Mouse (Mus musculus) MEL (cell line): ENCODE data around the gene Best1. TPM values are rescaled to one million over a fixed set of nuclear protein-coding genes. Genes with fewer than 3 reads are reported as not detected.

Experiments
- DNase-seq: peaks from one replicate; pipeline ENCODE4 v3.0.0; 2011; ENCODE audit warnings: low read depth, low spot score
- H3K27ac ChIP-seq: 2 replicates; pipeline ENCODE4 v1.5.1; 2012; ENCODE audit warnings: low read depth, mild to moderate bottlenecking, control low read depth, low read length, moderate library complexity; ENCODE audit not compliant: control insufficient read depth
- H3K27me3 ChIP-seq, 2 experiments: fragments of 150-350 bp in 1 of 2; sonication (generic) in 1 of 2; 2 replicates each; pipeline ENCODE4 v1.6.1; 2012; ENCODE audit warnings: low read length in 2 of 2, mild to moderate bottlenecking in 2 of 2, improper control_type of control experiment in 1 of 2, moderate library complexity in 1 of 2; ENCODE audit not compliant: insufficient read depth in 2 of 2, control insufficient read depth in 1 of 2
- H3K36me3 ChIP-seq, 2 experiments: 2 replicates each; pipeline ENCODE4 v1.6.1; 2012 to 2014; ENCODE audit warnings: low read length in 2 of 2, improper control_type of control experiment in 1 of 2, inconsistent platforms in 1 of 2, mild to moderate bottlenecking in 1 of 2; ENCODE audit not compliant: insufficient read depth in 2 of 2, control insufficient read depth in 1 of 2
- H3K4me1 ChIP-seq, 2 experiments: fragments of 150-350 bp in 1 of 2; sonication (generic) in 1 of 2; 2 replicates each; pipeline ENCODE4 v1.6.1; 2012; ENCODE audit warnings: low read length in 2 of 2, improper control_type of control experiment in 1 of 2, mild to moderate bottlenecking in 1 of 2; ENCODE audit not compliant: insufficient read depth in 2 of 2, control insufficient read depth in 1 of 2
- H3K4me3 ChIP-seq, 2 experiments: fragments of 150-350 bp in 1 of 2; sonication (generic) in 1 of 2; 2 replicates each; pipeline ENCODE4 v1.5.1; 2012; ENCODE audit warnings: low read depth in 2 of 2, low read length in 2 of 2, mild to moderate bottlenecking in 2 of 2, moderate library complexity in 2 of 2, control low read depth in 1 of 2, improper control_type of control experiment in 1 of 2; ENCODE audit not compliant: control insufficient read depth in 1 of 2, insufficient read depth in 1 of 2
- H3K79me2 ChIP-seq: 2 replicates; pipeline ENCODE4 v1.6.1; 2012; ENCODE audit warnings: mild to moderate bottlenecking, low read length, moderate library complexity; ENCODE audit not compliant: control insufficient read depth, poor library complexity, insufficient read depth
- H3K9ac ChIP-seq: 2 replicates; pipeline ENCODE4 v1.6.1; 2012; ENCODE audit warnings: low read depth, mild to moderate bottlenecking, control low read depth, low read length, moderate library complexity; ENCODE audit not compliant: control insufficient read depth, poor library complexity, severe bottlenecking
- H3K9me3 ChIP-seq: fragments of 150-350 bp; sonication (generic); replicated peaks from 2 replicates; pipeline ENCODE4 v1.6.1; 2012; ENCODE audit warnings: mild to moderate bottlenecking, low read length, improper control_type of control experiment, moderate library complexity; ENCODE audit not compliant: insufficient read depth
- CHD2 ChIP-seq: IDR thresholded peaks from 2 replicates; pipeline ENCODE4 v1.6.1; 2011; ENCODE audit warnings: low read length, improper control_type of control experiment
- CTCF ChIP-seq, 3 experiments: IDR thresholded peaks in 2 of 3; conservative IDR thresholded peaks in 1 of 3; 2 replicates each; pipeline ENCODE4 v1.5.1; 2011 to 2012; ENCODE audit warnings: low read length in 3 of 3, low read depth in 2 of 3, mild to moderate bottlenecking in 2 of 3, improper control_type of control experiment in 1 of 3, inconsistent platforms in 1 of 3, mixed read lengths in 1 of 3, moderate library complexity in 1 of 3; ENCODE audit not compliant: control insufficient read depth in 1 of 3, insufficient read depth in 1 of 3, poor library complexity in 1 of 3, severe bottlenecking in 1 of 3
- E2F4 ChIP-seq: IDR thresholded peaks from 2 replicates; pipeline ENCODE4 v1.6.1; 2011; ENCODE audit warnings: low read depth, low read length, improper control_type of control experiment, borderline replicate concordance
- ELF1 ChIP-seq: IDR thresholded peaks from 2 replicates; pipeline ENCODE4 v1.6.1; 2014; ENCODE audit warnings: low read depth, mild to moderate bottlenecking, inconsistent platforms, low read length, improper control_type of control experiment, moderate library complexity
- GATA1 ChIP-seq: IDR thresholded peaks from 2 replicates; pipeline ENCODE4 v1.6.1; 2011; ENCODE audit warnings: low read depth, low read length, improper control_type of control experiment
- MAX ChIP-seq: IDR thresholded peaks from 2 replicates; pipeline ENCODE4 v1.6.1; 2011; ENCODE audit warnings: low read length, improper control_type of control experiment
- MAZ ChIP-seq: IDR thresholded peaks from 2 replicates; pipeline ENCODE4 v1.6.1; 2012; ENCODE audit warnings: low read depth, mild to moderate bottlenecking, inconsistent platforms, low read length, improper control_type of control experiment
- MXI1 ChIP-seq: IDR thresholded peaks from 2 replicates; pipeline ENCODE4 v1.6.1; 2011; ENCODE audit warnings: mild to moderate bottlenecking, low read depth, low read length, improper control_type of control experiment
- MYB ChIP-seq: IDR thresholded peaks from 2 replicates; pipeline ENCODE4 v1.6.1; 2011; ENCODE audit warnings: mild to moderate bottlenecking, low read depth, low read length, improper control_type of control experiment
- MYC ChIP-seq: IDR thresholded peaks from 2 replicates; pipeline ENCODE4 v1.6.1; 2011; ENCODE audit warnings: low read depth, mild to moderate bottlenecking, low read length, improper control_type of control experiment, moderate library complexity
- NRF1 ChIP-seq: IDR thresholded peaks from 2 replicates; pipeline ENCODE4 v1.6.1; 2014; ENCODE audit warnings: low read depth, mild to moderate bottlenecking, inconsistent platforms, low read length, improper control_type of control experiment, moderate library complexity; ENCODE audit not compliant: poor library complexity, insufficient read depth, severe bottlenecking
- POLR2AphosphoS2 ChIP-seq: IDR thresholded peaks from 2 replicates; pipeline ENCODE4 v1.6.1; 2011; ENCODE audit warnings: low read length, improper control_type of control experiment
- POLR2AphosphoS5 ChIP-seq: IDR thresholded peaks from 2 replicates; pipeline ENCODE4 v1.6.1; 2012; ENCODE audit warnings: low read depth, borderline replicate concordance, mild to moderate bottlenecking, inconsistent platforms, low read length, moderate library complexity, mixed read lengths
- RAD21 ChIP-seq: IDR thresholded peaks from 2 replicates; pipeline ENCODE4 v1.6.1; 2011; ENCODE audit warnings: mild to moderate bottlenecking, low read depth, low read length, improper control_type of control experiment
- RCOR1 ChIP-seq: IDR thresholded peaks from 2 replicates; pipeline ENCODE4 v1.6.1; 2012; ENCODE audit warnings: low read depth, mild to moderate bottlenecking, inconsistent platforms, low read length, improper control_type of control experiment
- SIN3A ChIP-seq: IDR thresholded peaks from 2 replicates; pipeline ENCODE4 v1.6.1; 2012; ENCODE audit warnings: low read length, improper control_type of control experiment, inconsistent platforms
- SMC3 ChIP-seq: IDR thresholded peaks from 2 replicates; pipeline ENCODE4 v1.6.1; 2011; ENCODE audit warnings: low read depth, low read length, improper control_type of control experiment
- TAL1 ChIP-seq: IDR thresholded peaks from 2 replicates; pipeline ENCODE4 v1.6.1; 2012; ENCODE audit warnings: mild to moderate bottlenecking, inconsistent platforms, low read length, moderate library complexity, mixed read lengths
- TBP ChIP-seq: IDR thresholded peaks from 2 replicates; pipeline ENCODE4 v1.8.0; 2011; ENCODE audit warnings: low read depth, low read length, improper control_type of control experiment
- TCF12 ChIP-seq: IDR thresholded peaks from 2 replicates; pipeline ENCODE4 v1.6.1; 2014; ENCODE audit warnings: low read depth, mild to moderate bottlenecking, inconsistent platforms, low read length, improper control_type of control experiment, moderate library complexity
- USF1 ChIP-seq: IDR thresholded peaks from 2 replicates; pipeline ENCODE4 v1.6.1; 2014; ENCODE audit warnings: low read depth, mild to moderate bottlenecking, inconsistent platforms, low read length, improper control_type of control experiment, moderate library complexity
- ZC3H11A ChIP-seq: IDR thresholded peaks from 2 replicates; pipeline ENCODE4 v1.6.1; 2012; ENCODE audit warnings: low read depth, mild to moderate bottlenecking, inconsistent platforms, low read length, improper control_type of control experiment
- ZKSCAN1 ChIP-seq: IDR thresholded peaks from 2 replicates; pipeline ENCODE4 v1.6.1; 2012; ENCODE audit warnings: low read depth, mild to moderate bottlenecking, inconsistent platforms, low read length, improper control_type of control experiment, moderate library complexity
- polyA plus RNA-seq, 2 experiments: library from polyadenylated mRNA; stranded (reverse) in 1 of 2; unstranded in 1 of 2; fragments of >175 nt in 1 of 2; fragments of >200 nt in 1 of 2; gene quantifications; 2 replicates each; pipeline versions ENCODE4 v1.2.1 to v1.2.4; 2012; ENCODE audit warnings: low replicate concordance in 2 of 2, low read depth in 1 of 2; ENCODE audit not compliant: insufficient read length in 2 of 2, insufficient read depth in 1 of 2, missing spikeins in 1 of 2
- total RNA-seq: library from RNA; depleted of rRNA; stranded (reverse); fragments of 300-350 nt; gene quantifications from 2 replicates; pipeline ENCODE4 v1.2.3, GENCODE M21; 2012

The Best1 gene
- total and polyA plus RNA-seq, 3 experiments, result 0.08 TPM; not detected in 2

GRCm38 (mm10) chr19:10011408-10011807 is 10.0 kb upstream of the Best1 start:
- Histone ChIP-seq H3K27ac (no peak overlapping the region), H3K4me3 (no peak overlapping the region), H3K9ac (no peak overlapping the region), H3K9me3 (no peaks in the 10 kb centered on the region), H3K79me2 (no peaks in the 10 kb centered on the region), H3K4me1 (peaks cover 2 to 24% of the 10 kb centered on the region in 2 experiments; a peak in 3 of 4 replicates), H3K27me3 (peaks cover 0 to 2% of the 10 kb centered on the region in 2 experiments; a peak in 1 of 4 replicates), H3K36me3 (peaks cover 0 to 14% of the 10 kb centered on the region in 2 experiments; a peak in 2 of 4 replicates)
- TF ChIP-seq USF1 (no peak), RAD21 (no peak), ELF1 (no peak), TCF12 (no peak)
- DNase-seq, result no peak

GRCm38 (mm10) chr19:10003696-10004095 is 2.3 kb upstream of the Best1 start:
- no peak overlapping the region for H3K4me3 ChIP-seq

GRCm38 (mm10) chr19:10000330-10000729 is 1.1 kb downstream of the Best1 start:
- H3K79me2 ChIP-seq, result no peaks in the 10 kb centered on the region
- no peaks in the 10 kb centered on the region for H3K36me3 ChIP-seq
- H3K4me3 ChIP-seq, result no peak overlapping the region
- no peak overlapping the region for H3K27ac ChIP-seq
- DNase-seq, result peak; percentile 55
- TF ChIP-seq SIN3A (no peak), ZKSCAN1 (no peak), CTCF (IDR thresholded peaks at IDR 0.05 in 2 of 3, conservative IDR thresholded peaks at IDR 0.05 in 1 of 3; ENCODE audit: control insufficient read depth in 1 of 3, insufficient read depth in 1 of 3, low read depth in 2 of 3, low read length in 3 of 3, poor library complexity in 1 of 3, severe bottlenecking in 1 of 3) (peak; percentile 57 to 90 (median 70)), MAZ (no peak), CHD2 (no peak), E2F4 (no peak), MYC (no peak), RAD21 (peak; percentile 94), POLR2AphosphoS2 (no peak), MAX (no peak), RCOR1 (no peak), MXI1 (no peak), TBP (no peak), MYB (no peak), TAL1 (no peak), SMC3 (peak; percentile 82), ZC3H11A (peak; percentile 82)
- no peak overlapping the region for H3K9ac ChIP-seq
- no peaks in the 10 kb centered on the region; a peak in 1 of 4 replicates for H3K27me3 ChIP-seq
- no peaks in the 10 kb centered on the region for H3K4me1 ChIP-seq
- H3K9me3 ChIP-seq, result no peaks in the 10 kb centered on the region

More at GRCm38 (mm10) chr19:10003696-10004095, 2.3 kb upstream of the Best1 start:
- no peaks in the 10 kb centered on the region for H3K79me2 ChIP-seq
- no peak for DNase-seq
- TF ChIP-seq GATA1, result no peak
- TF ChIP-seq POLR2AphosphoS2, result no peak
- no peak for TF ChIP-seq SMC3
- no peak for TF ChIP-seq POLR2AphosphoS5
- TF ChIP-seq NRF1, result no peak
- no peak for TF ChIP-seq ZC3H11A
- TF ChIP-seq ZKSCAN1, result no peak
- TF ChIP-seq, all 39 proteins: peak for 0
- Histone ChIP-seq H3K27ac (no peak overlapping the region), H3K9ac (no peak overlapping the region), H3K36me3 (no peaks in the 10 kb centered on the region), H3K4me1 (no peaks in the 10 kb centered on the region), H3K27me3 (peaks cover 0 to 2% of the 10 kb centered on the region in 2 experiments; a peak in 2 of 4 replicates), H3K9me3 (no peaks in the 10 kb centered on the region)
